ENCODE assay signal across 24 mouse cellular contexts in the genomic region with DNA sequence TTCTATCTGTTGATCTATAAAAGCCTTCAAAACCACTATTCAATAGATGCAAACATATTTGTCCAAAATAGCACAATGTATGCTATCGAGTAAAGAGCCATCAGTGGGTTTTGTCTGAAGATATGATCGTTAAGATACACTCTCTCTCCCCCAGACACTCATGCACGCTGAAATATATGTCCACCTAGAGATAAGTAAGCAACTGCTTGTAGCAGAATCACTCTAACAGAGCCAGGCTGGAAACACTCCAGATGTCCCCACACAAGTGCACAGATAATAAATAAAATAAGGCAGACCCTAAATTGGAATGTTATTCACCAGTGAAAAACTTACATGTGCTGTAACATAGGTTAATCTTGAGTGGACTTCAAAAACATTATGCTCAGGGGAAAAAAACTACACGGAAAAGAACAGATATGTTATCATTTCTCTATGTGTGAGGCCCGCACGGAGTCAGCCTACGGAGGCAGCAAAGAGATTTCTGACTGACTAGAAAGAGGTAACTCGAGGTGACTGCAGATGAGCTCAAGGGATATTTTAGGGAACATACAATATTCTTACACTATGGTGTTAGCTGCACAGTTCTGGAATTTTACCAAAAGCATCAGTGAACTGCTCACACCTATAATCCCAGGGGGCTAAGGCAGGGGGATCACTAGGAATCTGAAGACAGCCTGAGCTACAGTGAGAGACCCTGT.
"Had no signal": no experiment of that assay in that cellular context is flagged by ENCODE, and none has a peak within 500 bp of the region (broad histone marks: within the 10 kb centered on the region; RNA-seq: fewer than 3 reads in every experiment).

No protein-coding gene starts in this region.

- H3K27ac ChIP-seq: heart, adult 2 months; heart, embryonic 13.5 days; heart, embryonic 15.5 days; hindbrain, embryonic 13.5 days; hindbrain, embryonic 15.5 days; hindbrain, postnatal 0 days; kidney, embryonic 15.5 days; kidney, postnatal 0 days; limb, embryonic 10.5 days; limb, embryonic 12.5 days had no signal

- H3K36me3 ChIP-seq: heart, embryonic 13.5 days; heart, embryonic 15.5 days; hindbrain, embryonic 15.5 days; kidney, embryonic 15.5 days; limb, embryonic 10.5 days; limb, embryonic 12.5 days had no signal

- H3K27me3 ChIP-seq: heart, embryonic 15.5 days; hindbrain, embryonic 13.5 days; hindbrain, embryonic 15.5 days; kidney, embryonic 15.5 days; limb, embryonic 12.5 days had no signal

- ATAC-seq: forebrain, postnatal 0 days; hindbrain, postnatal 0 days; intestine, embryonic 16.5 days had no signal

- H3K9ac ChIP-seq: forebrain, postnatal 0 days; heart, embryonic 13.5 days; heart, embryonic 15.5 days; hindbrain, embryonic 13.5 days; hindbrain, embryonic 15.5 days; kidney, embryonic 15.5 days; limb, embryonic 12.5 days had no signal

- H3K4me2 ChIP-seq: heart, embryonic 11.5 days; heart, embryonic 13.5 days; heart, embryonic 15.5 days; hindbrain, embryonic 13.5 days; hindbrain, embryonic 15.5 days; kidney, embryonic 15.5 days; limb, embryonic 12.5 days had no signal

- DNase-seq: forebrain, postnatal 0 days; gastrocnemius, postnatal 14 days; gastrocnemius, postnatal 36 days; heart, adult 11 months; heart, adult 2 months; heart, postnatal 14 days; heart, postnatal 36 days; kidney, adult 11 months; kidney, adult 8-10 months; kidney, postnatal 14 days; kidney, postnatal 36 days; layer of hippocampus, adult 9-11 months; layer of hippocampus, postnatal 36 days had no signal

- H3K4me3 ChIP-seq: heart, adult 2 months; heart, embryonic 13.5 days; heart, embryonic 15.5 days; hindbrain, embryonic 13.5 days; hindbrain, embryonic 15.5 days; kidney, embryonic 15.5 days; limb, embryonic 10.5 days; limb, embryonic 12.5 days had no signal

- H3K9me3 ChIP-seq: heart, embryonic 13.5 days; heart, embryonic 15.5 days; hindbrain, embryonic 13.5 days; hindbrain, embryonic 15.5 days; kidney, embryonic 15.5 days; limb, embryonic 10.5 days; limb, embryonic 12.5 days had no signal

- H3K4me1 ChIP-seq: heart, embryonic 15.5 days had no signal
